Mouse (Mus musculus) limb, embryonic 13.5 days (tissue): ENCODE results near the gene Ccdc54. TPM values are rescaled to one million over a fixed set of nuclear protein-coding genes. Genes with fewer than 3 reads are reported as not detected.

Experiments used
- ATAC-seq: fragments of 200-750 bp; cut with Nextera tagmentation; 2 replicates; pipeline ENCODE4 v1.8.0; 2017; ENCODE audit warnings: low read depth, moderate number of reproducible peaks, moderate TSS enrichment; ENCODE audit not compliant: low FRiP score
- H3K27ac ChIP-seq: fragments of 300-500 bp; sonication (generic); 2 replicates; pipeline ENCODE4 v1.5.1; 2015; ENCODE audit warnings: inconsistent platforms, mild to moderate bottlenecking, moderate library complexity
- H3K27me3 ChIP-seq: fragments of 300-500 bp; sonication (generic); 2 replicates; pipeline ENCODE4 v1.6.1; 2015; ENCODE audit warnings: mild to moderate bottlenecking, inconsistent platforms
- H3K36me3 ChIP-seq: fragments of 300-500 bp; sonication (generic); 2 replicates; pipeline ENCODE4 v1.6.1; 2015; ENCODE audit warnings: inconsistent platforms, mild to moderate bottlenecking, moderate library complexity
- H3K4me1 ChIP-seq: fragments of 300-500 bp; sonication (generic); 2 replicates; pipeline ENCODE4 v1.6.1; 2015; ENCODE audit warnings: inconsistent platforms
- H3K4me2 ChIP-seq: fragments of 300-500 bp; sonication (generic); replicated peaks from 2 replicates; pipeline ENCODE4 v1.6.1; 2015; ENCODE audit warnings: inconsistent platforms, mild to moderate bottlenecking, moderate library complexity
- H3K4me3 ChIP-seq: fragments of 300-500 bp; sonication (generic); 2 replicates; pipeline ENCODE4 v1.5.1; 2015; ENCODE audit warnings: moderate library complexity, mild to moderate bottlenecking, inconsistent platforms
- H3K9ac ChIP-seq: fragments of 300-500 bp; sonication (generic); 2 replicates; pipeline ENCODE4 v1.6.1; 2015; ENCODE audit warnings: mild to moderate bottlenecking, inconsistent platforms
- H3K9me3 ChIP-seq: fragments of 300-500 bp; sonication (generic); 2 replicates; pipeline ENCODE4 v1.6.1; 2016; ENCODE audit warnings: inconsistent platforms
- WGBS: fragments of 180-500 bp; shearing (Covaris S2); methylation state at CpG from one replicate; pipeline ENCODE4 v1.1.7; 2015; 5-methylcytosine and 5-hydroxymethylcytosine counted together
- polyA plus RNA-seq: library from polyadenylated mRNA; unstranded; fragments of >200 nt; fragmentation: Nextera tagmentation; extraction: Ambion mirVana; gene quantifications from 2 replicates; pipeline ENCODE4 v1.2.1, GENCODE M21; 2015

The Ccdc54 gene
- polyA plus RNA-seq, 1 experiment from 2014 or later, result not detected

- ATAC-seq, result no peak
- WGBS, result 82% methylated on average over 11 of the region's 11 CpGs
- no peaks in the 10 kb centered on the region for H3K9me3 ChIP-seq
Measured at GRCm38 (mm10) chr16:50593361-50593760, 2.4 kb upstream of the Ccdc54 start.

GRCm38 (mm10) chr16:50589574-50590151, 1.3 kb downstream of the Ccdc54 start:
- Histone ChIP-seq H3K27me3 (no peaks in the 10 kb centered on the region), H3K9me3 (no peaks in the 10 kb centered on the region), H3K9ac (no peak overlapping the region), H3K4me1 (no peaks in the 10 kb centered on the region), H3K36me3 (no peaks in the 10 kb centered on the region), H3K4me2 (no peak overlapping the region), H3K27ac (no peak overlapping the region), H3K4me3 (no peak overlapping the region)
- no peak for ATAC-seq
- WGBS, result 69% methylated on average over 11 of the region's 11 CpGs

More at GRCm38 (mm10) chr16:50593361-50593760, 2.4 kb upstream of the Ccdc54 start:
- H3K27me3 ChIP-seq, result 0 out of 2 replicates have a peak, but pooled peaks cover 4% of the 10 kb centered on the region
- no peak overlapping the region for H3K9ac ChIP-seq
- no peak overlapping the region for H3K4me3 ChIP-seq
- no peaks in the 10 kb centered on the region for H3K4me1 ChIP-seq
- H3K27ac ChIP-seq, result no peak overlapping the region
- H3K4me2 ChIP-seq, result no peak overlapping the region
- H3K36me3 ChIP-seq, result no peaks in the 10 kb centered on the region

GRCm38 (mm10) chr16:50588191-50588590, 2.8 kb downstream of the Ccdc54 start:
- H3K27ac ChIP-seq, result no peak overlapping the region
- no peak overlapping the region for H3K4me3 ChIP-seq
- ATAC-seq, result no peak
- WGBS, result 85% methylated on average over 1 of the region's 1 CpGs
- H3K4me2 ChIP-seq, result no peak overlapping the region
- H3K4me1 ChIP-seq, result no peaks in the 10 kb centered on the region
- H3K9ac ChIP-seq, result no peak overlapping the region
- no peaks in the 10 kb centered on the region for H3K9me3 ChIP-seq
- no peaks in the 10 kb centered on the region for H3K36me3 ChIP-seq
- no peaks in the 10 kb centered on the region for H3K27me3 ChIP-seq

GRCm38 (mm10) chr16:50587139-50587538, 3.8 kb downstream of the Ccdc54 start:
- no peaks in the 10 kb centered on the region for H3K4me1 ChIP-seq
- no peak overlapping the region for H3K9ac ChIP-seq
- WGBS, result 86% methylated on average over 7 of the region's 7 CpGs
- H3K4me2 ChIP-seq, result no peak overlapping the region
- no peak for ATAC-seq
- no peaks in the 10 kb centered on the region for H3K36me3 ChIP-seq
- no peak overlapping the region for H3K27ac ChIP-seq
- H3K4me3 ChIP-seq, result no peak overlapping the region
- no peaks in the 10 kb centered on the region for H3K27me3 ChIP-seq
- no peaks in the 10 kb centered on the region for H3K9me3 ChIP-seq

- Histone ChIP-seq H3K4me2 (no peak overlapping the region), H3K36me3 (no peaks in the 10 kb centered on the region), H3K4me1 (no peaks in the 10 kb centered on the region), H3K4me3 (no peak overlapping the region), H3K9me3 (no peaks in the 10 kb centered on the region), H3K27me3 (no peaks in the 10 kb centered on the region), H3K27ac (no peak overlapping the region), H3K9ac (no peak overlapping the region)
- no peak for ATAC-seq
- WGBS, result 83% methylated on average over 6 of the region's 6 CpGs
Measured at GRCm38 (mm10) chr16:50578361-50578760, 12.6 kb downstream of the Ccdc54 start.

GRCm38 (mm10) chr16:50572557-50572956, 18.4 kb downstream of the Ccdc54 start:
- peak; percentile 36; the same call in 1 of the 2 replicates for ATAC-seq
- Histone ChIP-seq H3K27ac (no peak overlapping the region), H3K27me3 (no peaks in the 10 kb centered on the region), H3K9me3 (no peaks in the 10 kb centered on the region), H3K4me2 (peak overlapping the region; percentile 41), H3K9ac (no peak overlapping the region), H3K36me3 (no peaks in the 10 kb centered on the region), H3K4me3 (no peak overlapping the region), H3K4me1 (peaks cover 4% of the 10 kb centered on the region; the same call in 1 of the 2 replicates)
- 47% methylated on average over 13 of the region's 13 CpGs for WGBS

GRCm38 (mm10) chr16:50559163-50559771, 31.7 kb downstream of the Ccdc54 start:
- no peak overlapping the region for H3K27ac ChIP-seq
- no peaks in the 10 kb centered on the region for H3K4me1 ChIP-seq
- no peaks in the 10 kb centered on the region for H3K27me3 ChIP-seq
- no peaks in the 10 kb centered on the region for H3K36me3 ChIP-seq
- H3K9ac ChIP-seq, result no peak overlapping the region
- H3K4me3 ChIP-seq, result no peak overlapping the region
- H3K4me2 ChIP-seq, result no peak overlapping the region
- ATAC-seq, result no peak
- no peaks in the 10 kb centered on the region for H3K9me3 ChIP-seq
- 79% methylated on average over 6 of the region's 6 CpGs for WGBS

GRCm38 (mm10) chr16:50553828-50554227, 37.1 kb downstream of the Ccdc54 start:
- no peak overlapping the region for H3K4me2 ChIP-seq
- no peaks in the 10 kb centered on the region for H3K9me3 ChIP-seq
- H3K9ac ChIP-seq, result no peak overlapping the region
- no peaks in the 10 kb centered on the region for H3K36me3 ChIP-seq
- 77% methylated on average over 2 of the region's 2 CpGs for WGBS
- H3K4me1 ChIP-seq, result no peaks in the 10 kb centered on the region
- no peaks in the 10 kb centered on the region for H3K27me3 ChIP-seq
- no peak overlapping the region for H3K27ac ChIP-seq
- no peak for ATAC-seq
- H3K4me3 ChIP-seq, result no peak overlapping the region

- H3K27ac ChIP-seq, result no peak overlapping the region
- 77% methylated on average over 7 of the region's 7 CpGs for WGBS
- H3K9ac ChIP-seq, result no peak overlapping the region
- no peak overlapping the region for H3K4me2 ChIP-seq
- H3K4me1 ChIP-seq, result no peaks in the 10 kb centered on the region
- no peaks in the 10 kb centered on the region for H3K9me3 ChIP-seq
- H3K4me3 ChIP-seq, result no peak overlapping the region
- no peak for ATAC-seq
- H3K27me3 ChIP-seq, result no peaks in the 10 kb centered on the region
- no peaks in the 10 kb centered on the region for H3K36me3 ChIP-seq
Measured at GRCm38 (mm10) chr16:50551871-50552528, 39.0 kb downstream of the Ccdc54 start.

GRCm38 (mm10) chr16:50550927-50551326, 40.0 kb downstream of the Ccdc54 start:
- H3K4me1 ChIP-seq, result no peaks in the 10 kb centered on the region
- H3K9ac ChIP-seq, result no peak overlapping the region
- H3K27ac ChIP-seq, result no peak overlapping the region
- 92% methylated on average over 5 of the region's 5 CpGs for WGBS
- no peaks in the 10 kb centered on the region for H3K9me3 ChIP-seq
- no peak for ATAC-seq
- no peak overlapping the region for H3K4me3 ChIP-seq
- no peaks in the 10 kb centered on the region for H3K36me3 ChIP-seq
- no peaks in the 10 kb centered on the region for H3K27me3 ChIP-seq
- no peak overlapping the region for H3K4me2 ChIP-seq

GRCm38 (mm10) chr16:50542554-50543333, 48.2 kb downstream of the Ccdc54 start:
- no peak for ATAC-seq
- WGBS, result 63% methylated on average over 5 of the region's 5 CpGs
- H3K4me2 ChIP-seq, result no peak overlapping the region
- no peak overlapping the region for H3K4me3 ChIP-seq
- no peak overlapping the region for H3K27ac ChIP-seq
- no peaks in the 10 kb centered on the region for H3K4me1 ChIP-seq
- no peaks in the 10 kb centered on the region for H3K36me3 ChIP-seq
- 0 out of 2 replicates have a peak, but pooled peaks cover 2% of the 10 kb centered on the region for H3K27me3 ChIP-seq
- H3K9me3 ChIP-seq, result no peaks in the 10 kb centered on the region
- H3K9ac ChIP-seq, result no peak overlapping the region
